Mouse (Mus musculus): ENCODE results near the gene Slc25a22. TPM values are rescaled to one million over a fixed set of nuclear protein-coding genes. Genes with fewer than 3 reads are reported as not detected.

Gene Slc25a22
- polyA plus RNA-seq, 1 experiment: 30.3 TPM

GRCm38 (mm10) chr7:141426948-141427730, 10.6 kb downstream of the Slc25a22 start:
- WGBS: 80% methylated on average over 12 of the region's 12 CpGs
- no peak for TF ChIP-seq CTCF (IDR thresholded peaks at IDR 0.05; ENCODE audit: control insufficient read depth, insufficient read depth, low read length)
- TF ChIP-seq POLR2A (IDR thresholded peaks at IDR 0.05; ENCODE audit: borderline replicate concordance, control insufficient read depth, low read depth, low read length): no peak

GRCm38 (mm10) chr7:141423811-141424210, 13.9 kb downstream of the Slc25a22 start:
- H3K4me3 ChIP-seq (replicated peaks; ENCODE audit: control insufficient read depth, low read depth, low read length): no peak overlapping the region
- WGBS: 67% methylated on average over 4 of the region's 4 CpGs
- no peaks in the 10 kb centered on the region for H3K4me1 ChIP-seq (ENCODE audit: control insufficient read depth, insufficient read depth, low read length)
- H3K27ac ChIP-seq (ENCODE audit: control insufficient read depth, insufficient read depth, low read depth, low read length, poor library complexity): no peak overlapping the region
- TF ChIP-seq CTCF (IDR thresholded peaks at IDR 0.05; ENCODE audit: control insufficient read depth, insufficient read depth, low read length): no peak
- TF ChIP-seq POLR2A (IDR thresholded peaks at IDR 0.05; ENCODE audit: borderline replicate concordance, control insufficient read depth, low read depth, low read length): no peak

More at GRCm38 (mm10) chr7:141426948-141427730, 10.6 kb downstream of the Slc25a22 start:
- Histone ChIP-seq H3K4me3 (replicated peaks; ENCODE audit: control insufficient read depth, low read depth, low read length) (no peak overlapping the region), H3K27ac (ENCODE audit: control insufficient read depth, insufficient read depth, low read depth, low read length, poor library complexity) (no peak overlapping the region), H3K4me1 (ENCODE audit: control insufficient read depth, insufficient read depth, low read length) (no peaks in the 10 kb centered on the region; the same call in 1 of the 2 replicates)

GRCm38 (mm10) chr7:141420030-141420702, 17.5 kb downstream of the Slc25a22 start:
- WGBS: 77% methylated on average over 9 of the region's 9 CpGs
- no peak for TF ChIP-seq POLR2A (IDR thresholded peaks at IDR 0.05; ENCODE audit: borderline replicate concordance, control insufficient read depth, low read depth, low read length)
- TF ChIP-seq CTCF (IDR thresholded peaks at IDR 0.05; ENCODE audit: control insufficient read depth, insufficient read depth, low read length): no peak

GRCm38 (mm10) chr7:141418970-141419369, 18.7 kb downstream of the Slc25a22 start:
- H3K4me1 ChIP-seq (ENCODE audit: control insufficient read depth, insufficient read depth, low read length): no peaks in the 10 kb centered on the region
- WGBS: 29% methylated on average over 7 of the region's 7 CpGs
- TF ChIP-seq POLR2A (IDR thresholded peaks at IDR 0.05; ENCODE audit: borderline replicate concordance, control insufficient read depth, low read depth, low read length) (no peak), CTCF (IDR thresholded peaks at IDR 0.05; ENCODE audit: control insufficient read depth, insufficient read depth, low read length) (no peak)
- H3K4me3 ChIP-seq (replicated peaks; ENCODE audit: control insufficient read depth, low read depth, low read length): no peak overlapping the region
- no peak overlapping the region for H3K27ac ChIP-seq (ENCODE audit: control insufficient read depth, insufficient read depth, low read depth, low read length, poor library complexity)

More at GRCm38 (mm10) chr7:141420030-141420702, 17.5 kb downstream of the Slc25a22 start:
- no peaks in the 10 kb centered on the region for H3K4me1 ChIP-seq (ENCODE audit: control insufficient read depth, insufficient read depth, low read length)
- H3K27ac ChIP-seq (ENCODE audit: control insufficient read depth, insufficient read depth, low read depth, low read length, poor library complexity): no peak overlapping the region
- H3K4me3 ChIP-seq (replicated peaks; ENCODE audit: control insufficient read depth, low read depth, low read length): no peak overlapping the region

- 76% methylated on average over 8 of the region's 8 CpGs for WGBS
- Histone ChIP-seq H3K27ac (ENCODE audit: control insufficient read depth, insufficient read depth, low read depth, low read length, poor library complexity) (no peak overlapping the region), H3K4me1 (ENCODE audit: control insufficient read depth, insufficient read depth, low read length) (no peaks in the 10 kb centered on the region), H3K4me3 (replicated peaks; ENCODE audit: control insufficient read depth, low read depth, low read length) (no peak overlapping the region)
- TF ChIP-seq CTCF (IDR thresholded peaks at IDR 0.05; ENCODE audit: control insufficient read depth, insufficient read depth, low read length) (no peak), POLR2A (IDR thresholded peaks at IDR 0.05; ENCODE audit: borderline replicate concordance, control insufficient read depth, low read depth, low read length) (no peak)
These were observed 19.7 kb downstream of the Slc25a22 start for GRCm38 (mm10) chr7:141417731-141418681.

- 78% methylated on average over 6 of the region's 6 CpGs for WGBS
These were observed 21.4 kb downstream of the Slc25a22 start for GRCm38 (mm10) chr7:141416144-141416841.

GRCm38 (mm10) chr7:141413809-141414584, 23.7 kb downstream of the Slc25a22 start, which contains the start of gene Gatd1:
Gene Gatd1 (minus strand): TSS chr7:141414136.
- Histone ChIP-seq H3K27ac (ENCODE audit: control insufficient read depth, insufficient read depth, low read depth, low read length, poor library complexity) (peak within 1 kb of the TSS; percentile 64), H3K4me3 (replicated peaks; ENCODE audit: control insufficient read depth, low read depth, low read length) (peak within 1 kb of the TSS; percentile 88), H3K4me1 (ENCODE audit: control insufficient read depth, insufficient read depth, low read length) (peaks cover under 1% of the 10 kb centered on the region; the same call in 1 of the 2 replicates)
- under 1% methylated on average over 56 of the region's 56 CpGs for WGBS
- TF ChIP-seq POLR2A (IDR thresholded peaks at IDR 0.05; ENCODE audit: borderline replicate concordance, control insufficient read depth, low read depth, low read length): peak; percentile 72; the same call in 1 of the 2 replicates
- TF ChIP-seq CTCF (IDR thresholded peaks at IDR 0.05; ENCODE audit: control insufficient read depth, insufficient read depth, low read length): peak; percentile 32; the same call in 1 of the 2 replicates

More at GRCm38 (mm10) chr7:141416144-141416841, 21.4 kb downstream of the Slc25a22 start:
- TF ChIP-seq CTCF (IDR thresholded peaks at IDR 0.05; ENCODE audit: control insufficient read depth, insufficient read depth, low read length) (no peak), POLR2A (IDR thresholded peaks at IDR 0.05; ENCODE audit: borderline replicate concordance, control insufficient read depth, low read depth, low read length) (no peak)
- Histone ChIP-seq H3K27ac (ENCODE audit: control insufficient read depth, insufficient read depth, low read depth, low read length, poor library complexity) (no peak overlapping the region), H3K4me1 (ENCODE audit: control insufficient read depth, insufficient read depth, low read length) (no peaks in the 10 kb centered on the region), H3K4me3 (replicated peaks; ENCODE audit: control insufficient read depth, low read depth, low read length) (no peak overlapping the region)

All from bone marrow, adult 2 months (tissue).